Mouse (Mus musculus): ENCODE data around the gene Fezf1. TPM values are rescaled to one million over a fixed set of nuclear protein-coding genes. Genes with fewer than 3 reads are reported as not detected.

The Fezf1 gene
- polyA plus RNA-seq, 1 experiment: 0.05 TPM

DNA sequence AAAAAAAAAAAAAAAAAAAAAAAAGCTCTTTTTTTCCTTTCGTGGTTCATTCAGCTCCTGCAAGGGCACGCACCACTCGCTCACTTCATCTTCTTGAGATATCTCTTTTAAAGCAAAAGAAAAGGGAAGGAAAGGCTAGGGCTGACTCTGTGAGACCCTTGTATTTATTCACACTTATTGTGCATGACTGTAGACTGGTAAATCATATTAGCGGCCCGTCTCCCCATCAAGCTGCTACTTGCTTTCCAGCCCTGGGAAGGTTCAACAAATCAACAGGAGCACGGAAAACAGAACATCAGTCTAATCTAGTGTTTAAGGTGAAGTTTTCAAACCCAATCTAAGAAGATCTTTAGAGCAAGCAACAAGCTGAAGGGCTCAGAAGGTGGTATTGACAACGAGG, 24.4 kb upstream of the Fezf1 start:
- H3K36me3 ChIP-seq (ENCODE audit: control insufficient read depth, insufficient read depth, low read length): no peaks in the 10 kb centered on the region
- H3K4me3 ChIP-seq (ENCODE audit: control insufficient read depth, low read depth, low read length): no peak overlapping the region
- no peaks in the 10 kb centered on the region for H3K27me3 ChIP-seq (ENCODE audit: control insufficient read depth, insufficient read depth, low read length)
- no peaks in the 10 kb centered on the region for H3K4me1 ChIP-seq (ENCODE audit: control insufficient read depth, insufficient read depth, low read length)
- H3K27ac ChIP-seq (ENCODE audit: control insufficient read depth, insufficient read depth, low read depth, low read length): no peak overlapping the region
- TF ChIP-seq CTCF (IDR thresholded peaks at IDR 0.05; ENCODE audit: control insufficient read depth, insufficient read depth, insufficient replicate concordance, low read depth, low read length) (no peak), POLR2A (IDR thresholded peaks at IDR 0.05; ENCODE audit: control insufficient read depth, low read depth, low read length) (no peak)

DNA sequence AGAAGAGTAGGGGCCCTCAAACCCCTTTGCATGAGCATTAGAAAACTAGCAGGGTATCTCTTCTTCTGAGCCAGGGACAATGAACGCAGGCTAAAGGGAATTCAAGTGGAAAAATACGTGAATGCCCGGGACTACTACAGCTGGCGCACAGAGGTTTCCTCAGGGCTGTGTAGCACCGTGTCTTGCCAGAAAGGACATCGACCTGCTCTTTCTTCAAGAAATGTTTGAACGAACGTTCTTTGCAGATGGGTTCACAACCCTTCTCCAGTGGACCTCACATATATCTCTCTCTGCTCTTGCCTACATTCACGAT, 12.5 kb upstream of the Fezf1 start:
- Histone ChIP-seq H3K4me3 (ENCODE audit: control insufficient read depth, low read depth, low read length) (no peak overlapping the region), H3K27ac (ENCODE audit: control insufficient read depth, insufficient read depth, low read depth, low read length) (no peak overlapping the region), H3K27me3 (ENCODE audit: control insufficient read depth, insufficient read depth, low read length) (0 out of 2 replicates have a peak, but pooled peaks cover 2% of the 10 kb centered on the region)

GRCm38 (mm10) chr6:23260016-23260737, 12.0 kb upstream of the Fezf1 start:
- Histone ChIP-seq H3K36me3 (ENCODE audit: control insufficient read depth, insufficient read depth, low read length) (no peaks in the 10 kb centered on the region), H3K27me3 (ENCODE audit: control insufficient read depth, insufficient read depth, low read length) (0 out of 2 replicates have a peak, but pooled peaks cover 2% of the 10 kb centered on the region), H3K27ac (ENCODE audit: control insufficient read depth, insufficient read depth, low read depth, low read length) (no peak overlapping the region), H3K4me3 (ENCODE audit: control insufficient read depth, low read depth, low read length) (no peak overlapping the region), H3K4me1 (ENCODE audit: control insufficient read depth, insufficient read depth, low read length) (peaks cover 7% of the 10 kb centered on the region)
- TF ChIP-seq CTCF (IDR thresholded peaks at IDR 0.05; ENCODE audit: control insufficient read depth, insufficient read depth, insufficient replicate concordance, low read depth, low read length) (no peak), POLR2A (IDR thresholded peaks at IDR 0.05; ENCODE audit: control insufficient read depth, low read depth, low read length) (no peak)

More for the DNA sequence above, 12.5 kb upstream of the Fezf1 start:
- TF ChIP-seq CTCF (IDR thresholded peaks at IDR 0.05; ENCODE audit: control insufficient read depth, insufficient read depth, insufficient replicate concordance, low read depth, low read length): no peak
- no peak for TF ChIP-seq POLR2A (IDR thresholded peaks at IDR 0.05; ENCODE audit: control insufficient read depth, low read depth, low read length)
- Histone ChIP-seq H3K4me1 (ENCODE audit: control insufficient read depth, insufficient read depth, low read length) (peaks cover 7% of the 10 kb centered on the region), H3K36me3 (ENCODE audit: control insufficient read depth, insufficient read depth, low read length) (no peaks in the 10 kb centered on the region)

DNA sequence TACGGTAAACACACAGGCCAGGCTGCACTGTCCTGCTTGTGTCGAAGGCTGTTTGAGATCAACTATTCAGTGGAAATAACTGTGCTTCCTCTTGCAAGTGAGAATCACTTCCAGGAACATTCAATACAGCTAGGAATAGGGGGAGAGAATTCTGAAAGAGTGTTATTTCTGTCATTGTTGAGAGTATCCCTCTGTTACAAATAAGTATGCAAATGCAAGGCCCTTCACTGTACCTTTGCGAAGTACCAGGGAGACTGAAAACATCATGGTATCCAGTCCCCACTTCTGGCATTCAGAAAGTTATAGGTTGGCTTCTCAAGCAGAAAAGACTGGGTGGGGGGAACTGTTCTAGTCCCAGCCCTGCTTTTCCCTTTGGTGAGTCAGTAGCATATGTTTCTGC, 9.8 kb upstream of the Fezf1 start:
- no peak overlapping the region for H3K4me3 ChIP-seq (ENCODE audit: control insufficient read depth, low read depth, low read length)
- H3K4me1 ChIP-seq (ENCODE audit: control insufficient read depth, insufficient read depth, low read length): peaks cover 14% of the 10 kb centered on the region
- peaks cover 4% of the 10 kb centered on the region; the same call in 1 of the 2 replicates for H3K27me3 ChIP-seq (ENCODE audit: control insufficient read depth, insufficient read depth, low read length)
- no peaks in the 10 kb centered on the region for H3K36me3 ChIP-seq (ENCODE audit: control insufficient read depth, insufficient read depth, low read length)
- H3K27ac ChIP-seq (ENCODE audit: control insufficient read depth, insufficient read depth, low read depth, low read length): no peak overlapping the region
- TF ChIP-seq CTCF (IDR thresholded peaks at IDR 0.05; ENCODE audit: control insufficient read depth, insufficient read depth, insufficient replicate concordance, low read depth, low read length) (no peak), POLR2A (IDR thresholded peaks at IDR 0.05; ENCODE audit: control insufficient read depth, low read depth, low read length) (no peak)

GRCm38 (mm10) chr6:23255161-23255560, 7.0 kb upstream of the Fezf1 start:
- Histone ChIP-seq H3K36me3 (ENCODE audit: control insufficient read depth, insufficient read depth, low read length) (no peaks in the 10 kb centered on the region), H3K27me3 (ENCODE audit: control insufficient read depth, insufficient read depth, low read length) (peaks cover 4% of the 10 kb centered on the region), H3K4me1 (ENCODE audit: control insufficient read depth, insufficient read depth, low read length) (peaks cover 8% of the 10 kb centered on the region; the same call in 1 of the 2 replicates), H3K27ac (ENCODE audit: control insufficient read depth, insufficient read depth, low read depth, low read length) (no peak overlapping the region), H3K4me3 (ENCODE audit: control insufficient read depth, low read depth, low read length) (no peak overlapping the region)
- no peak for TF ChIP-seq POLR2A (IDR thresholded peaks at IDR 0.05; ENCODE audit: control insufficient read depth, low read depth, low read length)
- no peak for TF ChIP-seq CTCF (IDR thresholded peaks at IDR 0.05; ENCODE audit: control insufficient read depth, insufficient read depth, insufficient replicate concordance, low read depth, low read length)

GRCm38 (mm10) chr6:23254644-23255043, 6.5 kb upstream of the Fezf1 start:
- no peak overlapping the region for H3K4me3 ChIP-seq (ENCODE audit: control insufficient read depth, low read depth, low read length)
- H3K36me3 ChIP-seq (ENCODE audit: control insufficient read depth, insufficient read depth, low read length): no peaks in the 10 kb centered on the region
- no peak overlapping the region for H3K27ac ChIP-seq (ENCODE audit: control insufficient read depth, insufficient read depth, low read depth, low read length)
- peaks cover 12% of the 10 kb centered on the region; the same call in 1 of the 2 replicates for H3K4me1 ChIP-seq (ENCODE audit: control insufficient read depth, insufficient read depth, low read length)
- TF ChIP-seq POLR2A (IDR thresholded peaks at IDR 0.05; ENCODE audit: control insufficient read depth, low read depth, low read length) (no peak), CTCF (IDR thresholded peaks at IDR 0.05; ENCODE audit: control insufficient read depth, insufficient read depth, insufficient replicate concordance, low read depth, low read length) (no peak)
- H3K27me3 ChIP-seq (ENCODE audit: control insufficient read depth, insufficient read depth, low read length): peaks cover 10% of the 10 kb centered on the region

DNA sequence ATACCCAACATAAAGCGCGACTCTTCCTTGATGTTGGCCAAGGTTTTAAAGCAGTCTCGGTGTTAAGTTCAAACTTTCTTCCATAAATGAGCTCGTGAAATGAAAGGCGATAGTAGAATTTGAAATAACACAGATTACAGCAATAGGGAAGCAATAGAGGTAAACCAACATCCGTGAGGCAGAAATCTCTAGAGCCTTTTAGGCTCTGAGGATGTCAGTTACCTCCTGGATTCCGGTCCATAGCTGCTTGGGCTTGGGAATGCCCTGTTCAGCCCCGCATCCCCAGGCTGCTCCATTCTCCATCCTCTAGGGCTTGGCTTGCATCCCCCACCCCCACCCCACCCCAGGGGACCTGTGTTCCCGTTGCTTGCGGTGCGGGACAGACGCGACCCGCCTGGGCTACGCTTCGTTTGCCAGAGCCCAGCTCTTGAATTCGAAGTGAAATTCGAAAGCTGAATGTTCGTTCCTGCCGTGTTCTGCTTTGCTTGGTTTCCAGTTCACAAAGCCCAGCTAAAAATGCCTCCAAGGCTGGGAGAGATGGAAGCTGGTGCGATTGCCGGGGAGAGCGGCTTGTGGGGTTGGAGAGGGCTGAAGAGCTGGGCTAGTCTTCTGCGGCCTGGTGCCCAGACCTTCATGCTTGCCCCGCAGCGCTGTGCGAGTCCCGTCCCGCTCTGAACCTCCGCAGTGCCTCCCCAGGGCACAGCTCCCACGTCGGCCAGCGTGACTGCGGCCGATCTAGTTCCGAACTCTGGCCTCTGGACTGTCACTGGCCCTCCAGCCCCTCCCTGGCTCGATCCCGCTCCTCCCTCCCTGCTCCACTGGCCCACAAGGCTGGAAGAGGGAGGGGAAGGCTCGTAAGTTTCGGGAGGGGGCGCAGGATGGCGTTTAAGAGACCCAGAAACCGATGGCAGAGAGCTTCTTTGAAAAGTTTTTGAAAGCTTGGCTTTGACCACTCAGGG, 5.5 kb upstream of the Fezf1 start:
- TF ChIP-seq CTCF (IDR thresholded peaks at IDR 0.05; ENCODE audit: control insufficient read depth, insufficient read depth, insufficient replicate concordance, low read depth, low read length) (no peak), POLR2A (IDR thresholded peaks at IDR 0.05; ENCODE audit: control insufficient read depth, low read depth, low read length) (no peak)
- Histone ChIP-seq H3K36me3 (ENCODE audit: control insufficient read depth, insufficient read depth, low read length) (no peaks in the 10 kb centered on the region), H3K27ac (ENCODE audit: control insufficient read depth, insufficient read depth, low read depth, low read length) (no peak overlapping the region), H3K4me1 (ENCODE audit: control insufficient read depth, insufficient read depth, low read length) (peaks cover 14% of the 10 kb centered on the region; the same call in 1 of the 2 replicates), H3K27me3 (ENCODE audit: control insufficient read depth, insufficient read depth, low read length) (peaks cover 10% of the 10 kb centered on the region), H3K4me3 (ENCODE audit: control insufficient read depth, low read depth, low read length) (peak overlapping the region; percentile 12)

Measured in testis, adult 2 months (tissue).